Mouse (Mus musculus) ES-E14 (cell line): ENCODE data around the gene Chmp4b. TPM values are rescaled to one million over a fixed set of nuclear protein-coding genes. Genes with fewer than 3 reads are reported as not detected.

Experiments
- DNase-seq: peaks from one replicate; pipeline ENCODE4 v3.0.0-alpha.2; 2013; ENCODE audit warnings: low read depth, low spot score
- H3K27ac ChIP-seq: 2 replicates; pipeline ENCODE4 v1.5.1; 2012; ENCODE audit warnings: low read depth, mild to moderate bottlenecking, low read length, moderate library complexity, mixed read lengths; ENCODE audit not compliant: poor library complexity, insufficient read depth, severe bottlenecking
- H3K36me3 ChIP-seq: 2 replicates; pipeline ENCODE4 v1.6.1; 2012; ENCODE audit warnings: mild to moderate bottlenecking, low read length, moderate library complexity, mixed read lengths; ENCODE audit not compliant: control insufficient read depth, poor library complexity, insufficient read depth, severe bottlenecking
- H3K4me1 ChIP-seq, 2 experiments: fragments of 150-350 bp in 1 of 2; sonication (generic) in 1 of 2; 2 replicates each; pipeline ENCODE4 v1.6.1; 2012; ENCODE audit warnings: low read length in 2 of 2, mild to moderate bottlenecking in 1 of 2, mixed read lengths in 1 of 2; ENCODE audit not compliant: control insufficient read depth in 2 of 2, insufficient read depth in 2 of 2, poor library complexity in 1 of 2
- H3K4me3 ChIP-seq, 2 experiments: fragments of 150-350 bp in 1 of 2; sonication (generic) in 1 of 2; 2 replicates each; pipeline ENCODE4 v1.5.1; 2012; ENCODE audit warnings: low read length in 2 of 2, low read depth in 1 of 2, mild to moderate bottlenecking in 1 of 2, mixed read lengths in 1 of 2; ENCODE audit not compliant: insufficient read depth in 1 of 2, poor library complexity in 1 of 2, severe bottlenecking in 1 of 2
- H3K9ac ChIP-seq: 2 replicates; pipeline ENCODE4 v1.6.1; 2012; ENCODE audit warnings: low read depth, mild to moderate bottlenecking, low read length, mixed read lengths; ENCODE audit not compliant: poor library complexity, insufficient read depth, severe bottlenecking
- H3K9me3 ChIP-seq: fragments of 150-350 bp; sonication (generic); 2 replicates; pipeline ENCODE4 v1.6.1; 2012; ENCODE audit warnings: low read depth, mild to moderate bottlenecking, low read length; ENCODE audit not compliant: control insufficient read depth, insufficient read depth
- CHD2 ChIP-seq: IDR thresholded peaks from 2 replicates; pipeline ENCODE4 v1.6.1; 2014; ENCODE audit warnings: mild to moderate bottlenecking, low read depth, low read length, inconsistent platforms
- HCFC1 ChIP-seq: IDR thresholded peaks from 2 replicates; pipeline ENCODE4 v1.6.1; 2012; ENCODE audit warnings: low read length, inconsistent platforms, borderline replicate concordance; ENCODE audit not compliant: insufficient read depth
- MAFK ChIP-seq: IDR thresholded peaks from 2 replicates; pipeline ENCODE4 v1.6.1; 2014; ENCODE audit warnings: mild to moderate bottlenecking, low read depth, low read length, inconsistent platforms; ENCODE audit not compliant: insufficient read depth
- ZC3H11A ChIP-seq: IDR thresholded peaks from 2 replicates; pipeline ENCODE4 v1.6.1; 2012; ENCODE audit warnings: low read depth, mild to moderate bottlenecking, inconsistent platforms, low read length, borderline replicate concordance
- ZNF384 ChIP-seq: IDR thresholded peaks from 2 replicates; pipeline ENCODE4 v1.6.1; 2012; ENCODE audit warnings: low read depth, low read length, inconsistent platforms
- in situ Hi-C, 2 experiments: fragments of 600-800 bp; cut with MboI; formaldehyde crosslinking; loops; one replicate each; pipeline ENCODE4 v1.15.1; 2025; ENCODE audit warnings: low sequenced_read_pairs in 2 of 2, inconsistent platforms in 1 of 2; ENCODE audit not compliant: unreplicated experiment in 2 of 2
- total RNA-seq: library from RNA; depleted of rRNA; stranded (reverse); fragments of 300-350 nt; gene quantifications from 2 replicates; pipeline ENCODE4 v1.2.3, GENCODE M21; 2012; rRNA removed

The Chmp4b gene
- total RNA-seq = 60.4 and 94.3 TPM in 2 replicates

GRCm38 (mm10) chr2:154651363-154651762 is at the start of gene Chmp4b:
TSS of gene Chmp4b (plus strand) at chr2:154651705.
- Histone ChIP-seq H3K9ac (no peak within 1 kb of the TSS), H3K4me3 (peak within 1 kb of the TSS in 1 of 2 experiments; percentile 4; a peak in 1 of 4 replicates), H3K9me3 (no peaks in the 10 kb centered on the region), H3K36me3 (no peaks in the 10 kb centered on the region), H3K4me1 (peaks cover 5% of the 10 kb centered on the region in 2 experiments; a peak in 2 of 4 replicates), H3K27ac (peak within 1 kb of the TSS; percentile 72)
- TF ChIP-seq MAFK (no peak), ZC3H11A (no peak), CHD2 (no peak; the same call in 1 of the 2 replicates), HCFC1 (no peak), ZNF384 (no peak)
- DNase-seq = no peak
- in situ Hi-C loops = no loop called here

GRCm38 (mm10) chr2:154603007-154603637 is 48.4 kb upstream of the Chmp4b start:
- no peaks in the 10 kb centered on the region for H3K9me3 ChIP-seq
- no peak for DNase-seq
- H3K9ac ChIP-seq = peak overlapping the region; percentile 85
- no peaks in the 10 kb centered on the region for H3K36me3 ChIP-seq
- no peak overlapping the region for H3K27ac ChIP-seq
- TF ChIP-seq MAFK = no peak
- TF ChIP-seq ZC3H11A = no peak
- TF ChIP-seq ZNF384 = no peak
- no peak for TF ChIP-seq HCFC1
- TF ChIP-seq CHD2 = no peak
- peak overlapping the region; percentile 90 to 93 for H3K4me3 ChIP-seq
- H3K4me1 ChIP-seq = 0 out of 4 replicates have a peak, but pooled peaks cover 0 to 3% of the 10 kb centered on the region in 2 experiments
- in situ Hi-C loops = no loop called here

GRCm38 (mm10) chr2:154603638-154604153 is 47.8 kb upstream of the Chmp4b start, which contains the start of gene Pxmp4:
TSS of gene Pxmp4 (minus strand) at chr2:154603708.
- in situ Hi-C loops = no loop called here
- H3K9ac ChIP-seq = peak within 1 kb of the TSS; percentile 85
- H3K4me1 ChIP-seq = peaks cover 0 to 3% of the 10 kb centered on the region in 2 experiments; a peak in 1 of 4 replicates
- DNase-seq = peak; percentile 97
- no peaks in the 10 kb centered on the region for H3K9me3 ChIP-seq
- no peaks in the 10 kb centered on the region for H3K36me3 ChIP-seq
- TF ChIP-seq CHD2 = peak; percentile 95
- TF ChIP-seq HCFC1 = no peak
- TF ChIP-seq ZC3H11A = no peak
- peak; percentile 53; the same call in 1 of the 2 replicates for TF ChIP-seq MAFK
- H3K4me3 ChIP-seq = peak within 1 kb of the TSS; percentile 90 to 93
- no peak within 1 kb of the TSS for H3K27ac ChIP-seq

DNA sequence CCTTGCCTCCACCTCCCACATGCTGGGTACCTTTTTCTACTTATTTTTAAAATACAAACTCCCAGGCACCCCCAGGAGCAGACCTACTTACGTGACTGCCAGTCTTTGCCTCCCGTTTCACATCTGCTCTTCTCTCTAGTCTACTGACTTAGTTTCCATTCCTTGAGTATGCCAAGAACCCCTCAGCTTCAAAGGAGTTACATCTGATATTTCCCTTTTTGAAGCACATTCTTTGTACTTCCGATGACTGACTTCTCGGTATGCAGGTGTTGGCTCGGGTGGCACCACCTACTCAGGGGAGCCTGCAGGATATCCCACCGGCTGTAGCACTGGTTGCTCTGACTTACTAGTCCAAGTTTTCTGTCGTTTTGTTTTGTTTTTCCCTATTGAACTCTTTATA is 47.3 kb upstream of the Chmp4b start:
- Histone ChIP-seq H3K9me3 (no peaks in the 10 kb centered on the region), H3K4me3 (peak overlapping the region; percentile 13 to 34; a peak in 2 of 4 replicates), H3K36me3 (no peaks in the 10 kb centered on the region), H3K4me1 (peaks cover 1 to 3% of the 10 kb centered on the region in 2 experiments; a peak in 1 of 4 replicates), H3K27ac (no peak overlapping the region), H3K9ac (no peak overlapping the region)
- no peak for DNase-seq
- in situ Hi-C loops = no loop called here
- TF ChIP-seq ZC3H11A (no peak), MAFK (no peak), HCFC1 (no peak), ZNF384 (no peak), CHD2 (no peak)

DNA sequence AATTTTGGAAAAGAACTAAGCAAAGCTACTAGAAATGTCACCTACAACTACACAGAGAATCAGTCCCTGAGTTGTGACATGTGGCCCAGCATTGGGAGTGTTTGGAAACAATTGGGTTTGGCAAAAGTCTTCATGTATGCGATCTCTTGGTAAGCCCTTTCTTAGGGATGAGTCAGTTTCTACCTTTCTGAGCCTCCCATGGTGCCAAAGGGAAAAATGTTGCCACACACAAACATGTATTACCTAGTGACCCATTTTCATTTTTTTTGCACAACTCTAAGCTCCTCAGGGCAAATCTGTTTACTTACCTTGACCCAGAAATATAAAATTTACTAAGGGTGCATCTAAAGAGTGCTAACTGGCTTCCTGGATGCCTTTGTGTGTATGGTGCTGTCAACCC is 44.5 kb upstream of the Chmp4b start:
- H3K27ac ChIP-seq = no peak overlapping the region
- H3K9me3 ChIP-seq = no peaks in the 10 kb centered on the region
- TF ChIP-seq MAFK = no peak
- TF ChIP-seq ZC3H11A = no peak
- no peak for TF ChIP-seq ZNF384
- TF ChIP-seq HCFC1 = no peak
- no peak for TF ChIP-seq CHD2
- in situ Hi-C loops = no loop called here
- peaks cover 2 to 3% of the 10 kb centered on the region in 2 experiments; a peak in 2 of 4 replicates for H3K4me1 ChIP-seq
- no peak for DNase-seq
- no peaks in the 10 kb centered on the region for H3K36me3 ChIP-seq
- H3K9ac ChIP-seq = no peak overlapping the region
- no peak overlapping the region for H3K4me3 ChIP-seq
